Mouse (Mus musculus) kidney, postnatal 25 days (tissue): ENCODE data around the gene Vamp1.

Experiments
- DNase-seq, 2 experiments: peaks; one replicate each; pipeline ENCODE4 v3.0.0; 2021; ENCODE audit warnings: mixed read lengths in 2 of 2

Vamp1 gene

GRCm38 (mm10) chr6:125288730-125289129, 73.4 kb downstream of the Vamp1 start:
- no peak for DNase-seq

- DNase-seq: no peak
Observed at GRCm38 (mm10) chr6:125291329-125291728, 76.0 kb downstream of the Vamp1 start.

- no peak for DNase-seq
Observed at GRCm38 (mm10) chr6:125292256-125292655, 76.9 kb downstream of the Vamp1 start.

- no peak for DNase-seq
Observed at GRCm38 (mm10) chr6:125294049-125294448, 78.7 kb downstream of the Vamp1 start.
